Mouse (Mus musculus) cortical plate, adult 2 months (tissue): ENCODE measurements around the gene Plcd3.

Experiments
- CTCF ChIP-seq: fragments of 200-500 bp; IDR thresholded peaks from 2 replicates; pipeline ENCODE4 v1.5.1; 2011; ENCODE audit warnings: mild to moderate bottlenecking, control low read depth, low read length; ENCODE audit not compliant: insufficient read depth; ENCODE audit errors: extremely low read depth
- POLR2A ChIP-seq: fragments of 200-500 bp; IDR thresholded peaks from 2 replicates; pipeline ENCODE4 v1.6.1; 2011; ENCODE audit warnings: mild to moderate bottlenecking, low read length, control low read depth; ENCODE audit not compliant: insufficient read depth; ENCODE audit errors: extremely low read depth

- TF ChIP-seq CTCF (peak; percentile 58), POLR2A (no peak; the same call in 1 of the 2 replicates)
These were observed 15.6 kb upstream of the Plcd3 start for GRCm38 (mm10) chr11:103116959-103117590.
